In genomic region chr3:38928751-38929150, GRCm38 (mm10) we compare ENCODE assay signal across 14 mouse cellular contexts. TPM values are rescaled to one million over a fixed set of nuclear protein-coding genes. Genes with fewer than 3 reads are reported as not detected.
DNase-seq lines count a peak whose midpoint lies in the region; ATAC-seq and TF ChIP-seq lines count a peak whose summit lies in the region.
"Had no signal": no experiment of that assay in that cellular context is flagged by ENCODE, and none has a peak within 500 bp of the region (broad histone marks: within the 10 kb centered on the region; RNA-seq: fewer than 3 reads in every experiment).

No protein-coding gene starts in this region.

- H3K27me3 ChIP-seq in limb, embryonic 13.5 days: no peaks in the 10 kb centered on the region
- no peaks in the 10 kb centered on the region for H3K27me3 ChIP-seq in limb, embryonic 10.5 days (ENCODE audit: low read depth, poor library complexity, severe bottlenecking)
- H3K27me3 ChIP-seq in limb, embryonic 15.5 days: no peaks in the 10 kb centered on the region
- H3K27me3 ChIP-seq: forebrain, embryonic 13.5 days; megakaryocyte, embryonic 14.5 days had no signal

- no peak overlapping the region for H3K9ac ChIP-seq in limb, embryonic 13.5 days
- H3K9ac ChIP-seq in limb, embryonic 15.5 days: no peak overlapping the region
- H3K9ac ChIP-seq: forebrain, embryonic 13.5 days had no signal

- peaks cover 4% of the 10 kb centered on the region; the same call in 1 of the 2 replicates for H3K36me3 ChIP-seq in limb, embryonic 13.5 days
- no peaks in the 10 kb centered on the region for H3K36me3 ChIP-seq in limb, embryonic 10.5 days
- no peaks in the 10 kb centered on the region for H3K36me3 ChIP-seq in limb, embryonic 15.5 days

- intact Hi-C loops in heart, postnatal 25 days (cut with DNase I): no loop called here
- intact Hi-C loops in left cerebral cortex, postnatal 36 days (cut with DNase I): no loop called here

- TF ChIP-seq POLR2A in brain, embryonic 14.5 days (IDR thresholded peaks at IDR 0.05; ENCODE audit: borderline replicate concordance, extremely low read depth, insufficient read depth, insufficient read length, poor library complexity, severe bottlenecking): no peak

- H3K4me3 ChIP-seq in limb, embryonic 13.5 days: no peak overlapping the region
- H3K4me3 ChIP-seq in limb, embryonic 10.5 days: no peak overlapping the region
- no peak overlapping the region for H3K4me3 ChIP-seq in limb, embryonic 15.5 days
- H3K4me3 ChIP-seq: forebrain, embryonic 13.5 days; layer of hippocampus, adult 2 months; megakaryocyte, embryonic 14.5 days had no signal

- no peaks in the 10 kb centered on the region for H3K9me3 ChIP-seq in limb, embryonic 13.5 days
- H3K9me3 ChIP-seq in limb, embryonic 10.5 days (replicated peaks): no peaks in the 10 kb centered on the region
- H3K9me3 ChIP-seq in limb, embryonic 15.5 days: no peaks in the 10 kb centered on the region
- H3K9me3 ChIP-seq: forebrain, embryonic 13.5 days had no signal

- H3K27ac ChIP-seq in limb, embryonic 13.5 days: peak overlapping the region; percentile 15; the same call in 1 of the 2 replicates
- no peak overlapping the region for H3K27ac ChIP-seq in limb, embryonic 10.5 days
- 0 out of 2 replicates have a peak overlapping the region, but pooled peaks have one; percentile 50 for H3K27ac ChIP-seq in limb, embryonic 15.5 days
- H3K27ac ChIP-seq: forebrain, embryonic 13.5 days; layer of hippocampus, adult 2 months had no signal

- DNase-seq in heart, adult 18-20 months: peak; percentile 18 to 30
- DNase-seq in heart, postnatal 25 days (ENCODE audit: low spot score): no peak
- no peak for DNase-seq in limb, embryonic 10.5 days (ENCODE audit: low spot score)
- DNase-seq in brain, embryonic 14.5 days (ENCODE audit: low read depth): peak; percentile 32
- DNase-seq in left cerebral cortex, postnatal 36 days (ENCODE audit: low spot score in 2 of 2): no peak
- DNase-seq: liver; lung, adult 2 months; right cerebral cortex, postnatal 4 days had no signal

- H3K4me1 ChIP-seq in limb, embryonic 13.5 days: peaks cover 22% of the 10 kb centered on the region
- no peaks in the 10 kb centered on the region for H3K4me1 ChIP-seq in limb, embryonic 10.5 days
- peaks cover 11% of the 10 kb centered on the region; the same call in 1 of the 2 replicates for H3K4me1 ChIP-seq in limb, embryonic 15.5 days
- H3K4me1 ChIP-seq: megakaryocyte, embryonic 14.5 days had no signal

- H3K4me2 ChIP-seq in limb, embryonic 13.5 days (replicated peaks): peak overlapping the region; percentile 3; the same call in 1 of the 2 replicates
- H3K4me2 ChIP-seq in limb, embryonic 15.5 days: no peak overlapping the region
- H3K4me2 ChIP-seq: forebrain, embryonic 13.5 days had no signal

- 53% methylated on average over 3 of the region's 3 CpGs for WGBS in limb, embryonic 13.5 days
- WGBS in limb, embryonic 10.5 days: 94% methylated on average over 3 of the region's 3 CpGs
- 34% methylated on average over 3 of the region's 3 CpGs for WGBS in limb, embryonic 15.5 days

- peak; percentile 71; the same call in 1 of the 2 replicates for ATAC-seq in limb, embryonic 13.5 days (ENCODE audit: low FRiP score, low read depth)
- no peak for ATAC-seq in limb, embryonic 15.5 days (ENCODE audit: insufficient number of reproducible peaks, low FRiP score, low TSS enrichment, low read depth)
- no peak for ATAC-seq in monocyte, adult 5-6 weeks (replicated peaks; ENCODE audit: insufficient number of reproducible peaks, low FRiP score, low TSS enrichment, poor library complexity, severe bottlenecking)

- TF ChIP-seq CTCF in brain, embryonic 14.5 days (IDR thresholded peaks at IDR 0.05; ENCODE audit: borderline replicate concordance, extremely low read depth, insufficient read depth, insufficient read length): no peak

RNA-seq across cellular contexts. Expression of gene Fat4, which starts 42.0 kb away (rescaled TPM):
- 1 to 10 TPM; 3.9 to 4.0 TPM for total RNA-seq in heart, adult 18-20 months (2021)
- total RNA-seq in heart, postnatal 25 days (2021): 1 to 10 TPM; 6.3 to 7.4 TPM
- 14.2 and 14.3 TPM in 2 replicates for polyA plus RNA-seq in limb, embryonic 13.5 days (2015; fragmentation: Nextera tagmentation; extraction: Ambion mirVana)
- 2.7 and 6.6 TPM in 2 replicates for polyA plus RNA-seq in limb, embryonic 10.5 days (2016; fragmentation: Nextera tagmentation; extraction: Ambion mirVana)
- polyA plus RNA-seq in brain, embryonic 14.5 days (2012; rRNA removed): 13.9 and 20.9 TPM in 2 replicates
- polyA plus RNA-seq in limb, embryonic 15.5 days (2015; fragmentation: Nextera tagmentation; extraction: Ambion mirVana): 9.5 and 13.3 TPM in 2 replicates
- total RNA-seq in monocyte, adult 5-6 weeks (2017): not detected in 3 replicates
- total RNA-seq in left cerebral cortex, postnatal 36 days (2021): 10 to 100 TPM; 10.4 to 14.1 TPM

Comparison
In these comparisons a context has a peak if more than half of its experiments do, and no peak if none do; other contexts are left out.
1. DNase-seq: peak in heart, adult 18-20 months (2 of 2) and brain, embryonic 14.5 days (single experiment); none in heart, postnatal 25 days (single experiment), limb, embryonic 10.5 days (single experiment) and left cerebral cortex, postnatal 36 days (0 of 2).